Mouse (Mus musculus): ENCODE measurements around the gene Orai1.
"Not testable (repeated sequence)": the region's sequence is repeated elsewhere in the genome, so short reads cannot be mapped to it uniquely, and the experiment has no call there.

Orai1 gene

DNA sequence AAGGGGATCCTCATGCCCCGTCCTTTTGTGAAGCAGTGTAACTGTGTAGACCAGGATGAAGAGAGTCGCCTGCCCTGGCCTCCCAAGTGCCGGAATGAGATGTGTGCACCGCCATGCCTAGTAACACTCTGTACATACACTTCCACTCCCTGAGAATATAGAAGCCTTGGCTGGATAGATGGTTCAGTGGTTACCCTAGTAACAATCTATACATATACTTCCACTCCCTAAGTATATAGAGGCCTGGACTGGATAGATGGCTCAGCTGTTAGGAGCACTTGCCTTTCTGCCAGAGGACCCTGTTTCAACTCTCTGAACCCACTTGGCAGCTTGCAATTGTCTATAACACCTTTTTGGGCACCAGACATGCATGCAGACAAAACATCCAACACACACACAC, 20.2 kb downstream of the Orai1 start:
- no peak for DNase-seq

DNA sequence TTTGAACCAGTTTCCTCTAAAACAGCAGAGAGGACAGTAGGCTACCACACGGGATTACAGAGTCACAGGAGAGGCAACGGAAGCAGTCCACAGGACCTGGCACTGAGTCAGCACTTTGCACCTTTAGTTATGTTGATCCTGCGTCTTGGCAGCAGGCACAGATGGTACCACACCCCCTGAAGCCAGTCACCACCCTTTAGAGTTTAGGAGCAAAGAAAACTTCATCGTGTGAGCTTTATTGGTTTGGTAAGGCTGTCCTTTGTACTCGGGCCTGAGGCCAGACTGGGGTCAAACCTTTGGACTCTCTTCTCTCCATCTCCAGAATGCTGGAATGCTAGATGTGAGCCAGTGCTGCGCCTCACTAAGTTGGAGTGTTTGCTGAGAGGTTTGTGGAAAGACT, 20.7 kb downstream of the Orai1 start:
- DNase-seq: no peak

DNA sequence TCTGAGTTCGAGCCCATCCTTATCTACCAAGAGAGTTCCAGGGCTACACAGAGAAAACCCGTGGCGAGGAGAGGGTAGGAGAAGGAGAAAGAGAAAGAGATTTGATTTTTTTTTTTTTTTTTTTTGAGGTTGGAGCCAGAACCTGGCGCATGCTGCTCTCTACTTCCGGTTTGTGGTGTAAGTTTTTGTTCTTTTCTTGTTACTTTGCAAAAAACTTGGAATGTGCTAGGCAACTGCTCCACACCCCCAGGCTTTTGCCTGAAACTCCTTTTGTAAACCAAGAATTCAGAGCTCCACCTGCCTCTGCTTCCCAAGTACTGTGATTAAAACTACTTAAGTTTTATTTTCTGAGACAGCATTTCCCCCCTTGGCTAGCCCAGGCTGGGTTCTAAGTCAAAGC, 23.2 kb downstream of the Orai1 start:
- DNase-seq: no peak

DNA sequence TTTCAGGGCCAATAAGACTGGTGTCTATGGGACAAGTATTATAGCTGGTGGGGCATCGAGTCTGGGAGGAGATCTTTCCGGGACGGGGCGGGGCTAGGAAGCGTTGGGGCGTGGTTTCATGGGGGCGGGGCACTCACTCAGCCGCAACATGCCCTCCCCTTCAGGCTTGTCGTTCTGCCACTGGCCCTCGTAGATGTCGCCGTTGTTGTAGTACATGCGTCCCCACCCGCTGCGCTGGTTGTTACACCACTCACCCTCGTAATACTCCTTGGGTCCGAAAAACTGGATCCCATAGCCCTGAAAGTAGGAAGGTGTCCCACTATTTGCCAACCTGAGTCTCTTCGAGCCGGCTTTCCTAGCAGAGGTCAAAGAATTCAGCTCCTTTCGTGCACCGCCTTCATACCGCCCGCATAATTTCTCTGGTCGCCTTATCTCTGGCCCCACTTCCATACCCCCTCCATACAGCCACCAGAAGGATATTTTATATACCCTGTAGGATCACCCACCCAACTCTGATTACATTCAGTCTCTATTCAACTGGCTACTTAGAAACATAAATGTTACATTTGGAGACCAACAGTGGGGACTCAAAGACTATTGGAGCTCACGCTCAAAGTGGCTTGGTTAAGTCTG, 24.4 kb downstream of the Orai1 start:
- DNase-seq: peak; percentile 84 to 93

DNA sequence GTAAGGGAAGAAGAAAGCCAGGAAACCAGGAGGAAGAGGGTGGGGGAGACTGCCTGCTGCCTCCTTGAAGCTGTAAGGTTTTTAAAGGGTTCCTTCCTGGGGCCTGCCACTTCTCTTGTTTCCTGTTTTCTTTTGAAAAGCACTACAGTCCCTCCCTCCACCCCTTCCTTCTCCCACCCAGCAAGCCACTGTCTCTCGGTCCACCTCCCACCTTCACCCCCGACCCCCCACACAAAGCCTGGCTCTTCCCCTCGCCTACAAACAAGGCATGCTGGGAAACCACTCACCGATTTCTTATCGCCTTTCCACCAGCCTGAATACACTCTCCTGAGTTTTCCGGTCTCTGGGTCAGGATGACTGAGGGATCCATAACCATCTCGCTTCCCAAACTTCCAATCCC, 25.9 kb downstream of the Orai1 start:
- no peak for DNase-seq

DNA sequence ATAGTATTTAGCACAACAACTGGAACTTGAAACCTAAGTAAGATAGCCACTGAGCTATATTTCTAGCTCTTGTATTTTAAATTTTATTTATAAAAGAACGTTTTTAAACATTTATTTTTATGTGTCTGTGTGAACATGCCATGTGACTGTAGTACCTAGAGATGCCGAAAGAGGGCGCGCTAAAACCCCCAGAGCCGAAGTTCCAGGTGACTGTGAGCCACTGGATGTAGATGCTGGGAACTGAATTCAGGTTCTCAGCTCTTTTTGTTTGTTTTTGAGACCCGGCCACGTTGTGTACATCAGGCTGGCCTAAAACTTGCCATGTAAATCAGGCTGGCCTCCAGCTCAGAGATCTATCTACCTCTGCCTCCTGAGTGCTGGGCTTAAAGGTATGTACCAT, 29.0 kb downstream of the Orai1 start:
- peak in 1 of 2 experiments; percentile 48 for DNase-seq

DNA sequence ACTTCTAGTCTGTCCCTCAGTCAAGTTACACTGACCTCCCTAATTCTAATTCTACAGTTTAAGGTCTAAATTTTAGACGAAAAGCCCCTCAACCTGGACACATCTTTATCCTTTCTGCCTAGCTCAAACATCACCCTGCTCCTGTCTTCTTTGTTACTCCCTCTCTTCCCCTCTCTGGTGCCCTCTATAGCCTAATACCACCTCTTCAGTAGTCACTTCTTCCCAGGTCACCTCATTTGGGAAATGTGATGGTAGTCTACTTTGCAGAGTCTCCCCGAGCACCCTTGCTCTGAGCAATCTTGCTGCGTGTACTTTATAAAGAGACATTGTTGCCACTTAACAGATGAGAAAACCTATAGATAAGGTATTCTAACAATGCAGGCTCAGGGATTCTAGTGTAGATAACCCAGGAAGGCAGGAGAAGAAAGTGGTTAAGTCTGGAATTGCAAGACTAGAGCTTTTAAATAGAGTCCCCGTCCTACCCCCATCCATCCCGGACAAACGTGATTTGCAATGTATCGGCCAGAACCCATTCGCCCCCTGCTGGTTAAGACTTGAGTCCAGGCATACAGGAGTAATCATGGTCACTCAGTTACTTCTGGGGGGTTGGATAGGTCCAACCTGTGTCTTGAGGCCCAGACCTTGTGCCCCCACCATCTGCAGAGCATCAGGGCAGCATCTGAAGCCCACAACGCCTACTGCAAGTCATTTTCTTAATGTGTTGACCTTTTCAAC, 30.9 kb downstream of the Orai1 start:
- DNase-seq: peak in 1 of 2 experiments; percentile 63

DNA sequence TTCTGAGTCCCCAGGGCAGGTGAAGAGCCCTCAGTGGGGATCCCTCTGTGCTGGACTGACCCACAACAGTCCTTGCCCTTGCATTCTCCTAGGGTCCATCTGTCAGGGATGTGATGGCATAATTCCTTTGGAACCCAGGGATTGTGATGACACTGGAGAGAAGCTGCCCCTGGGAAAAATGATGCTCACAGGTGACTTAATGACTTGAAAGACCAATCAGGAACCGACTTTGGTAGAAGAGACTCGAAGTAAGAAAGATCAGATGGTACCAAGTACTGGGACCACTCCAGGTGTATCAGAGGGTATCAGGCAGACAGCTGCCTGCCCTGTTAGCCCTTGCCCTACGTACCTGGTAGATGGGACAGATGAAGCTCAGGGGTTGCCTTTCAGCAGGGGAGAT, 32.0 kb downstream of the Orai1 start, which contains the start of gene Morn3:
TSS of gene Morn3 (minus strand) at position 101 of the 400 bp plus-strand sequence.
- no peak for DNase-seq

DNA sequence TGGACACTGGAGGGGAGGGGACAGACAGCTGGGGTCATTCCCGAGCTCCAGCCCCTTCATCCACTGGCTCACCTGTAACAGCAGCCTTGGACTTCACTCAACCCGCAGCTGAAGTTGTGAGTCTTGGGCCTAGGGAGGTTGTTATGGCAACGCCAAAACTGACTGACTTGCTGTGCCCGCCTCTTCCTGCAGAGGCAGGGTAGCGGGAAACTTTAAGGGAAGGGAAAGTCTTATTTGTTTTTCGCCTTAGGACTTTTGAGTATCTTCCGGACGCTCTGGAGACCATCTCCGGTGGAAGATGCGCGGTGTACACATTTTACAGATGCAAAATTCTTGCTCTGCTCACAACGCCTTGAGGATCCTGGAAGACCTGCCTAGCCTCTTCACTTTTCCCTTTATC, 34.4 kb downstream of the Orai1 start:
- DNase-seq: no peak

DNA sequence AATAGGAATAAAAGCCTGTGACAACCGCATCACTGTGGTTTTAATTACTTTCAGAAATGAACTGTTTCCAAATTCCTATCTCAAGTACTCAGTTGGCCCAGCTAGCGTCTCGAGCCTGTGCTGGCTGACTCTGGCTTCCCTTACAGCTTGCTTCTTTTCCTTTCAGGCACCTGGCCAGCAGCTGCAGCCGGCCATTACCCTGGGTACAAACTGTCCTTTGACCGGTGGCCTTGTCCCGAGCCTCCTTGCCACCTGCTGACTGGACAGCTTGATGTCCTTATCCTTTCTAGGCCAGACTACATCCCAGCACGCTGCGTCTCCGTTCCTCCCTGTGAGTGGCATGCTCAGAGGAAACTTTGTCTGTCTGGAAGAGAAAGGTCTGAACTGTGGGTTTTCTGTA, 36.0 kb downstream of the Orai1 start:
- no peak for DNase-seq

DNA sequence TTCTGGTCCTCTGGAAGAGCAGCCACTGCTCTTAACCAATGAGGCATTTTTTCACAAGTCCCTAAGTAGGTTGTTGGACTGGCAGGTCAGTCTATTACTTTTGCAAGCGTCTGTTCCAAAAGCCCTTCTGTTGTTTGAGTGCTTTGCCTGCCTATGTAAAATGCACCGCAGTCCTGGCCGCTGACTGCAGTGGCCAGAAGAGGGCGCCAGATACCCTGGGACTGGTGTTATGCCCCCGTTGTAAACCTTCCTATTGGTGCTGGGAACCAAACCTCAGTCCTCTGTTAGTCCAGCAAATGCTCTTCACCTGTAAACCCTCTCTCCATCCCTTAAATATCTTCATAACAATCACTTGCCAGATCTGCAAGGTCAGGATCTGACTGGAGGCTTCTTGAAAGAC, 36.9 kb downstream of the Orai1 start:
- no peak for DNase-seq

DNA sequence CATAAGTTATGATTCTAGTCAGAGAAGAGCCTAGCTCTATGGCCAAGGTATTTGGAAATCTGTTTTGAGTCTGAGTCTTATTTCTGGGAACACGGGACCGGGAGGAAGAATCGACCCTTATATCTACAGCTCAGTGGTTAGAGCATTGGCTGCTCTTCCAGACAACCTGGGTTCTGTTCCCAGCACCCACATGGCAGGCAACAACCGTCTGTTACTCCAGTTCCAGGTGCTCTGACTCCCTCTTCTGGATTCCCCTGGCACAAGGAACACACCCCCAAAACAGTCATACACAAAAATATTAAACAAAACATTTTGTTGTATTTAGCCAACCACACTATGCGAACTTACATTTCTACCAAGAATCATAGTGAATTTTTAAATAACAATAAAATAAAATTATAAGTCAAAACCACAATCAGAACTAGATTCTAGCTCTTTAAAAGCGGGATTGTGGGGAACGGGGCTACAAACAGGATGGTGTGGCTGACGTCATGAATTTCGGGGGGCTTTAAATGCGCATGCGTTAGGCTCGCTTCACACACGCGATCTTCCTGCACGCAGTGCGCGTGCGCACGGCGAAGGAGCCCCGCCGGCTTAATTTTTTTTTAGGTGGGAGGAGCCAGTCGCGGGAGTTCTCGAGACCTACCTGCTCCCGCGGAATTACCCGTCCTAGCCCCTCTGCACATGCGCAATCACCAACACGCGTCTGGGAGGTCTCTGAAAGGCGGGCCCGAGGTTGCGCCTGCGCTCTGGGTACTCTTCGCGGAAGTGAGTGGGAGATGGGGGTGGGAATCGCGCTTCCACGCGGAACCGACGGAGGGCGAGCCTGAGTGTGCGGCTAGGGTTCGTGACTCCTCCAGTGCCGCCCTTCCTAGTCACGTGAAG, 42.7 kb downstream of the Orai1 start:
- DNase-seq: peak; percentile 95 to 99

DNA sequence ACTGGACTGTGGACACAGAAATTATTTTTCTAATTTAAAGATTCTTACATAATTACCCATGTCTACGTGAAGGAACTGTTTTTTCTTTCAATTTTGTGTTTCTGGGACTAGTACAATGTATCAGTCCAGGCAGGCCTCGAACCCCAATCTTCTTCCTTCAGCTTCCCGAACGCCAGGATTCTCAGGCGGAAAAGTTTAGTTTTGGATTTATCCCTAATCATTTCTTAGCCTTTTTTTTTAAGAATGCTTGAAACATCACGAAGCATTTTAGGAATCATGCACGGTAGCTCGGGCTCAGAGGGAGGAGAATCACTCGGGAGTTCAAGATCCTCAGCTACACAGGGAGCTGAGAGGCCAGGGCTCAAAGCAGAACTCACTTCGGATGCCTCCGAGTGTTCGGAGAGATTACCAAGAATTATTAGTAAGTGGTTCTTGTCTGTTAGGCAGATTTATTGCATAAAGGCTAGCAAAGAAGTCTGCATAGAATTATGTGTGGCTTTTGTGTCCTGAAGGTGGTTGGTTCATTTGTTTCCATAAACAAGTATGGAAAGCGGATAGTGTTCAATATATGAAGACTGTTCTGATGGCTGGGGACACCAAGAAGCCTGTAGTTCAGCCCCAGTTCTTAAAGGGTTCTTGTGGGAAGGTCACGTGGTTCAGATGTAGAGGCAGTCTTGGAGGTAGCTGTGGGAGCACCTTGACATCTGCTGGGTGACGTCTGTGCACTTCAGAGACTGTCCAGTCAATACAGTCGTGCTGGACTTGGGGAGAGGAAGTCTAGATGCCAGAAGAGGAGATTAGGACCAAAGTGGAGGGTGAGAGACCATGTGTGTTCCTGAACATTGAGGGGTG, 43.6 kb downstream of the Orai1 start:
- peak in 1 of 2 experiments; percentile 25 for DNase-seq

DNA sequence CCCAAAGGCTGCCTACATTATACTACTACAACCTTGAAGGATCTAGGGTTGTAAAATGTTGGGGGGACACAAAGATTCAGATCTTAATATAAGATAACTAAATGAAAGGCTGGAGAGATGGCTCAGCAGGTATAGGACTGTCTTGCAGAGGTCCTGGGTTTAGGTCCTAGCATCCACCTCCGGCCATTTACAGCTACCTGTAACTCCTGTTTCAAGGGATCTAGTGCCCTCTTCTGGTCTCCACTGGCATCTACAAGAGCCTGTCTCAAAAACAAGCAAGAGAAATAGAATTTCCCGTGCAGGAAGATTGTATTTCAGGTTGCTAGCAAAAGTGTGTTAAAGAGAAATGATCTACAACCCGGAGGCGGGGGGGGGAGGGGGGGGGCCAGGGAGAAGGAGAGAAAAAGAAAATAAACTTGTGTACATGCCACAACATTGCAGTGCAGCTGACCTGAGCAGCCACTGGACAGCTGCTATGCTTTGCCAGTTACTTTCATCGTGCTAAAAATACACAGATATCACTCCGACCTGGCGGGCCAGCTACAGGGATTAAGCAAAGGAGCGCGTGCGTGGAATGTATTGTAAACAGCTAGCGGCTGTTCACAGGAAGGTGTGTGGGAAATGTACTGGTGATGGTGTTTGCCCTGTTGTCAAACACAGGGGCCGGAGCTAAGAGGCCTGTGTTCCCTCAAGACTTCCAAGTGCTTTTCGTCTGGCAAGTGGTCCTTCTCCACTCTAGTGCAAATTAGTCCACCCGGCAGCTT, 45.1 kb downstream of the Orai1 start:
- peak in 1 of 2 experiments; percentile 48 for DNase-seq

DNA sequence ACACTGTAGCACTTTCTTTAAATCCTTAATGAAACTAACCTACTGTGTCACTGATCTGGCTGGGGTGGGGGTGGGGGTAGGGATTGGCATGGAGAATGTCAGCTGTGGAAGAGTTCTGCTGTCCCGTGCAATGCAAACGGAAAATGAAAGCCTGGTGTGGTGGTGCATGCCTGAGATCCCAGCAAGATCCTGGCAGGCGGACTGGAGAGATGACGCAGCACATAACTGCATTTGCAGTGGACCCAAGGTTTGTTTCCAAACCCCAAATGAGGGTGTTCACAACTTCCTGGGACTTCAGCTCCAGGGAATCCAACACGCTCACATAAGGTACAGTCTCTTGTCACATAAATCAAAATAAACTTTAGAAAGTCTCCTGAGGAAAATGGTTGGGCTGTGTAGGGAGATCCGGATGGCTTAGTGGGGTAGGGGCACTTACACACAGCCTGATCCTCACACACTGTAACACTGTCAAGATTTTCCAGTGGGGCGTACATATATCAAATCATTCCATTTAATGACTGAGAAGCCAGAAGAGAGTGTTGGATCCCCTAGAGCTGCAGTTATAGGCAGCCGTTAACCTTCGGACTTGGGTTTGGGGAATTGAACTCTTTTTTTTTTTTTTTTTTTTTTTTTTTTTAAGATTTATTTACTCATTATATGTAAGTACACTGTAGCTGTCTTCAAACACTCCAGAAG, 46.0 kb downstream of the Orai1 start:
- DNase-seq: no peak

DNA sequence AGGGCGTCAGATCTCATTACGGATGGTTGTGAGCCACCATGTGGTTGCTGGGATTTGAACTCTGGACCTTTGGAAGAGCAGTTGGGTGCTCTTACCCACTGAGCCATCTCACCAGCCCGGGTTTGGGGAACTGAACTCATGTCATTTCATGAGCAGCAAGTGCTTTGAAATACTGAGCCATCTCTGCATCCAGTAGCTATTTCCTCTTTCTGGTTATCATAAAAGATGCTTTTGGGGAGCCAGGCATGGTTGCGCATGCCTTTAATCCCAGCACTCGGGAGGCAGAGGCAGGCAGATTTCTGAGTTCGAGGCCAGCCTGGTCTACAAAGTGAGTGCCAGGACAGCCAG, 46.5 kb downstream of the Orai1 start:
- not testable (repeated sequence) for DNase-seq

DNA sequence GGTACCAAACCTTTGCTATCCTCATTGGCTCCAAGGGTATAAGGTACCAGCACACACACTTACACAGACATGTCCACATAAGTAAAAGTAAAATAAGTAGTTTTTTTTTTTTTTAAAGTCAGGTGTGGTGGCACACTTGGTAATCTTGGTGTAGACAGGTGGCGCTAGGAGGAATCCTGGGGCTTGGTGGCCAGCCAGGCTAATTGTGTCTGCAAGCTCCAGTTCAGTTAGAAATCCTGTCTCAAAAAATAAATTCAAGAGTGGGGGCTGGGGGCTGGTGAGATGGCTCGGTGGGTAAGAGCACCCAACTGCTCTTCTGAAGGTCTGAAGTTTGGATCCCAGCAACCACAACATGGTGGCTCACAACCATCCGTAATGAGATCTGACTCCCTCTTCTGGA, 48.3 kb downstream of the Orai1 start:
- DNase-seq: no peak

DNA sequence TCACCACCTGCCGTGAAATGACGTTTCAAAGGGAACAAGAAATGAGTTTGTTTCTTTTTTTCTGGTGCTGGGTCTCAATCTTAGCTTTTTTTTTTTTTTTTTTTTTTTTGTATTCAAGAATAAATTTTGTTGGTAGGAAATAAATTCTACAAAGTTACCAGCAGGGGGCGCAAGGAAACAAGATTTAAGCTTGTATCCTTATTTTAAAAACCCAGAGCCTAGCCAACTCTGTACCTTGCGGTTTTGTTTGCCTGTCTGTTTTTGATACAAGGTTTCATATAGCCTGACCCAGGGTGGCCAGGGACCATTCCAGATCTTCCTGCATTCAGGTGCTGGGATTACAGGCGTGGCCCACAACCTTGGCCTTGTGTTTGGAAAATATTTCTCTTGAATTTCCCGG, 49.3 kb downstream of the Orai1 start:
- DNase-seq: peak in 1 of 2 experiments; percentile 61

DNA sequence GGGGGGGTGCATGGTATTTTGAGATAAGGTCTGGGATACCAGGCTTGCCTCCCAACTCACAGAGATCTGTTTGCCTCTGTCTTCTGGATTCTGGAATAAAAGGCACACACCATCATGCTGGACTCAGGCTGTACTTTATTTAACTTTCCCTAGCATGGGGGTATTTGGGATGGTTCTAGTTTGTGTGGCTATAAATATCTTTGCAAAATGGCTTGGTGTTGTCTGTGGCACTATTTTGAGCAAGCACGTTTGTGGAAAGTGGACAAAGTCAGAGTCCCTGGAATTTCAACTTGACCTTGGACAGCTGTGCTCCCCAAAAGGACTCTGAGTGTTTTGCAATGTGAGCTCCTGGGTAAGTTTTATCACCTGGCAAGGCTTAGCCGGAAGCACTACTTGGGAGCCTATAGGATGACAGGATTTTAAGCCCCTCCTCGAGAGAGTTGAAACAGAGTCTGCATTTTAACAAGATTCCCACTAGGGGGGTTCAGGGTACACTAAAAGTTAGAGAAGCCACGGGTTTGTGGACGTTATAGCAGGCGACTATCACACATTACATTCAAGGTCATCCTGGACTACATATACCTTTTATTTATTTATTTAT, 52.6 kb downstream of the Orai1 start:
- DNase-seq: no peak

DNA sequence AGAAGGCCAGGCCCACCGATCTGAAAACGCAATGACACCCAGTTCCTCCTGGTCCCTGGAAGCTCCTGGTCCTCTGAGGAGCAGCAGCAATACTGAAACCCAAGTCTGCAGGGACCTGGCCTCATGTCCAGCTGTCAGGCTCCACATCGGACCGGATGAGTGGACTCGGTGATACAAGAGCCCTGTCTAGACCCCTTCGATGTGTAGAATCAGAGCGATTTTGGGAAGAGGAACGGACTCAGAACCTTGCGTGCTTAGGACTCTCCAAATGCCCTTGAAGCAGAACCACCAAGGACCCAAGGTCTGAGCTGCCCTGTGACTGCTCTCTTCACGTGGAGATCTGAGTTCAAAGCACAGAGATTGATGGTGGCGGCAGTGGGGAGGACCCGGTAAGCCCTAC, 53.2 kb downstream of the Orai1 start, which contains the start of gene Tmem120b:
TSS of gene Tmem120b (plus strand) at position 301 of the 400 bp plus-strand sequence.
- no peak for DNase-seq

DNA sequence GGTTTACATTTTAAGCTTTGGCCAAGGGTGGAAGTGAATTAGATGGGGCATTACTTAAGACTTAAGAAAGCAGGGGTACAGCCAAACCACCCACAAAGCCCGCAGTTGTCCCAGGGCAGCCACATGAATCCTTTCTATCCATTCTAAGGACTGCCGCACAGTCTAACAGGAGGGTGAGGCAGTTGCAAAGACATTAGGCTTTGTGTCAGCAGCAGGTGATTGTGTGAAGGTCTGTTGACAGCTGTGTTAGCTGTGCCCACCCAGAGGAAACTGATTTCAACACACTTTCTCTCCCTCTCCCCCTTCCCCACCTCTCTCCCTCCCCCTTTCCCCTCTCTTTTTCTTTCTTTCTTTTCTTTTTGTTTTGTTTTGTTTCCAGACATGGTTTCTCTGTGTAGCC, 53.8 kb downstream of the Orai1 start:
- no peak for DNase-seq

Measured in spleen, adult 18-20 months (tissue).